Mouse (Mus musculus): ENCODE measurements around the gene Tmem185b. TPM values are rescaled to one million over a fixed set of nuclear protein-coding genes. Genes with fewer than 3 reads are reported as not detected.

Gene Tmem185b
- polyA plus RNA-seq, 1 experiment from 2014 or later = 23.4 TPM

DNA sequence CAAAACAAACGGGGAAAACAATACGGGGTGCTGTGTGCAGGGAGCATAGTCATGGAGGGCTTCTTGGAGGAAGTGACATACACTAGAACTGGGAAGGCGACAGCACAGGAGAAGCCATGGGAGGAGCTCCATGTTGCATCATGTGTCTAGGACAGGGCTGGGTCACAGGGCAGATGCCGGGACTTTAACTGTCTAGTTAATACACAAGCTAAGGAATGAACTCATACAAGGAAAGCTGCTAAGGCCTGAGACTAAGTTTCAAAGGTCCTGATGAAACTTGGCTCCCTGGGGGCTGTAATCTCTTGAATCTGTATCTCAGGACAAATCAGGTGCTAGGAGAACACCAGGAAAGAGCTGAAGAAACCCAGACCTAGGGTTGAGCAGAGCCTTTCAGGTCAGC, 3.2 kb upstream of the Tmem185b start:
- 84% methylated on average over 4 of the region's 4 CpGs for WGBS
- Histone ChIP-seq H3K27ac (ENCODE audit: low read depth, low read length) (no peak overlapping the region), H3K9me3 (ENCODE audit: control insufficient read depth, low read length) (peaks cover 4% of the 10 kb centered on the region; the same call in 1 of the 2 replicates), H3K36me3 (ENCODE audit: control insufficient read depth, insufficient read depth, low read length) (peaks cover 2% of the 10 kb centered on the region; the same call in 1 of the 2 replicates), H3K4me1 (replicated peaks; ENCODE audit: control insufficient read depth, insufficient read depth, low read length) (peaks cover 13% of the 10 kb centered on the region), H3K9ac (ENCODE audit: low read length) (no peak overlapping the region), H3K4me2 (ENCODE audit: low read depth, low read length, severe bottlenecking) (no peak overlapping the region), H3K4me3 (ENCODE audit: low read depth, low read length) (no peak overlapping the region), H3K27me3 (ENCODE audit: control insufficient read depth, insufficient read depth, low read length) (no peaks in the 10 kb centered on the region)
- DNase-seq (ENCODE audit: low spot score) (no peak), ATAC-seq (replicated peaks; ENCODE audit: low FRiP score) (no peak)

DNA sequence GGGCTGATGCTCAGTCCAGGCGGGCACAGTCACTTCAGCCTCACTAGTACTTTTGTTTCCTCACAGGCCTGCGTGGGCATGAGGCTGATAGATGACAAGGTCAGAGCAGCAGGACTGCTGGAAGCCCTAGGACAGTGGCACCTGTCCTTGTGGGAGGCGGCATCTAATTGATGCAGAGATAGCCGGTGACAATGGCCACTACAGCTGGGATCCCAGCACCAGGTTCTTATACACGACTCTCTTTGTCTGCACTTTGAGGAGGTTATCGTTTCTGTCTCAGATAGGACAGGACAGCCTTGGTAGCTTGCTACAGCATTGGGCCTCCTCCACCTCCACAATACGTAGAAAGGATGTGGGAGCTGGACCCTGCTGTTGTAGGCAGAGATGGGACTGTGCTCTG, 2.6 kb upstream of the Tmem185b start:
- Histone ChIP-seq H3K9me3 (ENCODE audit: control insufficient read depth, low read length) (peaks cover 4% of the 10 kb centered on the region; the same call in 1 of the 2 replicates), H3K4me2 (ENCODE audit: low read depth, low read length, severe bottlenecking) (no peak overlapping the region), H3K27me3 (ENCODE audit: control insufficient read depth, insufficient read depth, low read length) (no peaks in the 10 kb centered on the region), H3K9ac (ENCODE audit: low read length) (no peak overlapping the region), H3K27ac (ENCODE audit: low read depth, low read length) (no peak overlapping the region), H3K36me3 (ENCODE audit: control insufficient read depth, insufficient read depth, low read length) (peaks cover 2% of the 10 kb centered on the region; the same call in 1 of the 2 replicates), H3K4me3 (ENCODE audit: low read depth, low read length) (no peak overlapping the region), H3K4me1 (replicated peaks; ENCODE audit: control insufficient read depth, insufficient read depth, low read length) (peaks cover 13% of the 10 kb centered on the region)
- WGBS = 82% methylated on average over 7 of the region's 7 CpGs
- no peak for DNase-seq (ENCODE audit: low spot score)
- no peak for ATAC-seq (replicated peaks; ENCODE audit: low FRiP score)

DNA sequence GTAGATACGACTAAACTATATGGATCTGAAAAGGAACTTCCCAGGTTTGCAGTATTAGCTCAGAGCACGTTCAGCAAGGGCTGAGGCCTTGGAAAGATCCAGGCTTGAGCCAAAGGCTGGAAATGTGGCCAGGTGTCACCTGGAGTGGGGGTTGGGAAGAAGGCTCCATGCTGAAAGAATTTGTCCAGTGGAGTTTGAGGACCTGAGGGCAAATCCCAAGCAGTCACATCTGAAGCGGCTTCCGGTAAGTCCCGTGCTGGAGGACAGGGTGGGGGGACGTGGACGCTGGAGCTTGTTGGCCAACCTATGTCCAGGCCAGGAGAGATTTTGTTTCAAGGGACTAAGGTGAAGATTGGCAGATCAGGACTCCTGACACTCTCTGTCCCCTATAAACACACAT, 2.1 kb upstream of the Tmem185b start:
- no peak overlapping the region for H3K4me2 ChIP-seq (ENCODE audit: low read depth, low read length, severe bottlenecking)
- 84% methylated on average over 7 of the region's 7 CpGs for WGBS
- H3K9ac ChIP-seq (ENCODE audit: low read length) = no peak overlapping the region
- H3K27me3 ChIP-seq (ENCODE audit: control insufficient read depth, insufficient read depth, low read length) = no peaks in the 10 kb centered on the region
- no peak for ATAC-seq (replicated peaks; ENCODE audit: low FRiP score)
- no peak for DNase-seq (ENCODE audit: low spot score)
- no peak overlapping the region for H3K27ac ChIP-seq (ENCODE audit: low read depth, low read length)
- H3K4me3 ChIP-seq (ENCODE audit: low read depth, low read length) = no peak overlapping the region
- peaks cover 13% of the 10 kb centered on the region for H3K4me1 ChIP-seq (replicated peaks; ENCODE audit: control insufficient read depth, insufficient read depth, low read length)
- H3K9me3 ChIP-seq (ENCODE audit: control insufficient read depth, low read length) = peaks cover 4% of the 10 kb centered on the region; the same call in 1 of the 2 replicates
- peaks cover 4% of the 10 kb centered on the region; the same call in 1 of the 2 replicates for H3K36me3 ChIP-seq (ENCODE audit: control insufficient read depth, insufficient read depth, low read length)

DNA sequence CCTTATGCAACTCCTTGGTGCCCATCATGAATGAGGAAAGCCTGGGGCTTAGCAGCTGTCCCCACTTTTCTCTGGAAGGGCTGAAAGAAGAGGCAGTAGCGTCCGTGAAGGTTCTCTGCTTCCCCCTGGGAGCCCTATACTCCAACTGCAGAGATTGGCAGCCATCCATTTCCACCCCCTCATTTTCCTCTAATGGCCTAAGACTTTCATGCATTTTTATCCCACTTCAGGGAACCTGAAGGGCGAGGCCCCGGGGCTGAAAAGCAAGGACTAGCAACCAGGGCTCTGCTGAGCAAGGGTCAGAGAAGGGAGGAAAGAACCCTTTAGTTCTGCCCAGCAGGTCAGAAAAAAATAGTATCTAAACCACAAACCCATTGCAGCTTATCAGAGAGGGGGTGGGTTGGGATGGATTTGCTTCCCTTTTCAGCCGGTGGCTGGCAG, 936 bp upstream of the Tmem185b start:
- no peak overlapping the region for H3K27ac ChIP-seq (ENCODE audit: low read depth, low read length)
- no peak for ATAC-seq (replicated peaks; ENCODE audit: low FRiP score)
- no peak for DNase-seq (ENCODE audit: low spot score)

DNA sequence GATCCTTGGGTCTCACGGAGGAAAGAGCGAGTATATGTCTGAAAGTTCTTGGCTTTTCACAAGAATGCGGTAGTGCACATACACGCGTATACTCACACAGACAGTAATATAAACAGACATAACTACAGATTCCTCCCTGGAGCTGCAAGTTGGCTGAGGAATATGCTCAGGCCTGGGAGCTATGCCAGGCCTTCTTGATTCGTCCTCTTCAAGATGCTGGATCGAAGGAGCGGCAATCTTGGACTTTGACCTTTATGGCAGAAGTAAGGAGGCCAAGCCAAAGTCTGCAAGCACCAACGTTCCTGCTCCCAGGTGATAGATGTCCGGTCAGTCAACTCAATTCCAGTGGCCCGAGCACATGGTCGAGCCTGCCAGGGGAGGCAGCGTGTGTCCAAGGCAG, 5.0 kb downstream of the Tmem185b start:
- DNase-seq (ENCODE audit: low spot score) = no peak
- no peak overlapping the region for H3K4me2 ChIP-seq (ENCODE audit: low read depth, low read length, severe bottlenecking)
- H3K27me3 ChIP-seq (ENCODE audit: control insufficient read depth, insufficient read depth, low read length) = no peaks in the 10 kb centered on the region
- H3K9ac ChIP-seq (ENCODE audit: low read length) = no peak overlapping the region
- no peak for ATAC-seq (replicated peaks; ENCODE audit: low FRiP score)
- H3K9me3 ChIP-seq (ENCODE audit: control insufficient read depth, low read length) = peaks cover 4% of the 10 kb centered on the region; the same call in 1 of the 2 replicates
- peaks cover 5% of the 10 kb centered on the region for H3K4me1 ChIP-seq (replicated peaks; ENCODE audit: control insufficient read depth, insufficient read depth, low read length)
- H3K27ac ChIP-seq (ENCODE audit: low read depth, low read length) = no peak overlapping the region
- WGBS = 92% methylated on average over 13 of the region's 13 CpGs
- peaks cover 5% of the 10 kb centered on the region; the same call in 1 of the 2 replicates for H3K36me3 ChIP-seq (ENCODE audit: control insufficient read depth, insufficient read depth, low read length)
- H3K4me3 ChIP-seq (ENCODE audit: low read depth, low read length) = no peak overlapping the region

More for the DNA sequence above, 936 bp upstream of the Tmem185b start:
- Histone ChIP-seq H3K4me2 (ENCODE audit: low read depth, low read length, severe bottlenecking) (peak overlapping the region; percentile 83), H3K9me3 (ENCODE audit: control insufficient read depth, low read length) (peaks cover 4% of the 10 kb centered on the region; the same call in 1 of the 2 replicates), H3K27me3 (ENCODE audit: control insufficient read depth, insufficient read depth, low read length) (no peaks in the 10 kb centered on the region), H3K4me3 (ENCODE audit: low read depth, low read length) (no peak overlapping the region; the same call in 1 of the 2 replicates), H3K4me1 (replicated peaks; ENCODE audit: control insufficient read depth, insufficient read depth, low read length) (peaks cover 13% of the 10 kb centered on the region), H3K36me3 (ENCODE audit: control insufficient read depth, insufficient read depth, low read length) (peaks cover 5% of the 10 kb centered on the region; the same call in 1 of the 2 replicates), H3K9ac (ENCODE audit: low read length) (peak overlapping the region; percentile 14; the same call in 1 of the 2 replicates)
- 27% methylated on average over 5 of the region's 5 CpGs for WGBS

DNA sequence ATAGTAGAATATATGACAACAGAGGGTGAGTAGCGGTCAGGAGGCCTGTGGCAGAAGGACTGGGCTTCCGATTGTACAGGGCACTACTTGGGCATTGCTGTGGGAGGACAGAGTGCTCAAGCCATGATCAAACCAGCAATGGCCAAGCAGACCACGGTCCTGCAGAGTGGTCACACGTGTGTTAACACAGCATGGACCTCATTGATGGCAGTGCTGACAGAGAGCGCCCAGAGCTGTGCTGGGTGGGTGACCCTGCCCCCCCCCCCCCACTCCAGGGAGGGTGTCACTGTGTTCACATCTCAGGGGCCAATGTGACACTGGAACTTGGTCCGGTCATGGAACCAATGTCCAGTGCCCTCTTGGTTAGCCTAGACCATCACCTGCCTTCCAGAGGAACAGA, 6.2 kb downstream of the Tmem185b start:
- Histone ChIP-seq H3K27ac (ENCODE audit: low read depth, low read length) (no peak overlapping the region), H3K27me3 (ENCODE audit: control insufficient read depth, insufficient read depth, low read length) (no peaks in the 10 kb centered on the region), H3K4me1 (replicated peaks; ENCODE audit: control insufficient read depth, insufficient read depth, low read length) (no peaks in the 10 kb centered on the region), H3K4me3 (ENCODE audit: low read depth, low read length) (no peak overlapping the region), H3K9ac (ENCODE audit: low read length) (no peak overlapping the region), H3K9me3 (ENCODE audit: control insufficient read depth, low read length) (peaks cover 4% of the 10 kb centered on the region; the same call in 1 of the 2 replicates), H3K4me2 (ENCODE audit: low read depth, low read length, severe bottlenecking) (no peak overlapping the region), H3K36me3 (ENCODE audit: control insufficient read depth, insufficient read depth, low read length) (peaks cover 2% of the 10 kb centered on the region; the same call in 1 of the 2 replicates)
- DNase-seq (ENCODE audit: low spot score) = no peak
- 93% methylated on average over 6 of the region's 6 CpGs for WGBS
- ATAC-seq (replicated peaks; ENCODE audit: low FRiP score) = no peak

DNA sequence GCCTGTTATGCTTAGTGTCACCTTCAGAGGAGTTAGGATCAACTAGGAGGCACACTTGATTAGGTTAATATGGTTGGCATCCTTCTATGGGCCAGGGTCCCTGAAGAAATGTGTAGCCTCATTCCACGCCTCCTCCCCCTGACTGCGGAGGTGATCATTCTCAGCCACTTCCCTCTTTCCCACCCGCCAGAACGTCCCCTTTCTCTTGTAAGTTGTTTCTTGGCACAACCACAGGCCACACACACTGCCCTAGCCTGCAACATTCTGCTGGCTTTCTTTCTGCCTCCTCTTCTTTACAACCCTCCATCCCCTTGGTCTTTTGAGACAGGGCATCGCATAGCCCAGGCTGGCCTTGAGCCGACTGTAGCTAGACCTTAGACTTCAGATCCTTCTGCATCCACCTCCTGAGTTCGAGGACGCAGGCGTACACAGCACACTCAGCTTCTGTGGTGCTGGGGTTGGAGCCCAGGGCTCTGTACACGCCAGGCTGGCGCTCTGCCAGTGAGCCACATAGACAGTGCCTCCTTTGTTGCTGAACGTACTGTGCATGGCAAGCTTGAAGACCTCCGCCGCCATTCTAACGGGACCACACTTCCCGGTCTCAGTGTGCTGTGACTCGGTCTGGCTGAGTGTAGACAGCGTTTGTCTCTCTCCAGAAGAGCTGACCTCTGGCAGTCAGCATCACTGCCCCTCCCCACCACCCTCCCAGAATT, 7.3 kb downstream of the Tmem185b start:
- H3K36me3 ChIP-seq (ENCODE audit: control insufficient read depth, insufficient read depth, low read length) = peaks cover 2% of the 10 kb centered on the region; the same call in 1 of the 2 replicates
- 90% methylated on average over 18 of the region's 18 CpGs for WGBS

DNA sequence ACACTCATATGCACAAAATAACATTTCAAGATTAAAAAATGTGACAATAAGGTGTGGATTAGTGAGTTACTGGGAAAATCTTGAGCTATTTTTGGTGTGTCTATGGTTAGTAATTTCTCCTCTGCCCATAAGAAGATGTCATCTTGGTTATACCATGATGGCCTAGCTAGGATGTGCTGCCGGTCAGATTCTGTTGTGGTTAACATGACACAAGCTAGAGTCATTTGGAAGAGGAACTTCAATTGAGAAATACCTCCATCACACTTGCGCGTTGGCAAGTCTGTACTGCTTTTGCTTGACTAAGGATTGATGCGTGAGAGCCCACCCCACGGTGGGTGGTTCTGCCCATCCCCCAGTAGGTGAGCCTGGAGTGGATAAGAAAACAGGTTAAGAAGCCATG, 8.4 kb downstream of the Tmem185b start:
- Histone ChIP-seq H3K4me2 (ENCODE audit: low read depth, low read length, severe bottlenecking) (no peak overlapping the region), H3K36me3 (ENCODE audit: control insufficient read depth, insufficient read depth, low read length) (no peaks in the 10 kb centered on the region; the same call in 1 of the 2 replicates), H3K9ac (ENCODE audit: low read length) (no peak overlapping the region), H3K9me3 (ENCODE audit: control insufficient read depth, low read length) (no peaks in the 10 kb centered on the region), H3K27ac (ENCODE audit: low read depth, low read length) (no peak overlapping the region), H3K4me3 (ENCODE audit: low read depth, low read length) (no peak overlapping the region), H3K27me3 (ENCODE audit: control insufficient read depth, insufficient read depth, low read length) (no peaks in the 10 kb centered on the region), H3K4me1 (replicated peaks; ENCODE audit: control insufficient read depth, insufficient read depth, low read length) (no peaks in the 10 kb centered on the region)
- DNase-seq (ENCODE audit: low spot score) (no peak), ATAC-seq (replicated peaks; ENCODE audit: low FRiP score) (no peak)
- WGBS = 95% methylated on average over 5 of the region's 5 CpGs

More for the DNA sequence above, 7.3 kb downstream of the Tmem185b start:
- no peak overlapping the region for H3K4me3 ChIP-seq (ENCODE audit: low read depth, low read length)
- H3K4me2 ChIP-seq (ENCODE audit: low read depth, low read length, severe bottlenecking) = no peak overlapping the region
- no peak overlapping the region for H3K9ac ChIP-seq (ENCODE audit: low read length)
- ATAC-seq (replicated peaks; ENCODE audit: low FRiP score) (no peak), DNase-seq (ENCODE audit: low spot score) (no peak)
- H3K4me1 ChIP-seq (replicated peaks; ENCODE audit: control insufficient read depth, insufficient read depth, low read length) = no peaks in the 10 kb centered on the region
- no peaks in the 10 kb centered on the region; the same call in 1 of the 2 replicates for H3K9me3 ChIP-seq (ENCODE audit: control insufficient read depth, low read length)
- H3K27ac ChIP-seq (ENCODE audit: low read depth, low read length) = no peak overlapping the region
- no peaks in the 10 kb centered on the region for H3K27me3 ChIP-seq (ENCODE audit: control insufficient read depth, insufficient read depth, low read length)

All from forebrain, embryonic 11.5 days (tissue).